Mouse (Mus musculus): ENCODE measurements at regions not wholly inside any gene's neighbourhood (a gene's known extent, or its start where the extent isn't known, plus 50 kb on each side); places are given as distances from the start of the nearest gene placed in this dataset.

GRCm38 (mm10) chr12:92152922-92153235, 303.9 kb upstream of the Sel1l start:
- in situ Hi-C loops (cut with MboI, MseI), result no loop called here

- in situ Hi-C loops (cut with MboI, MseI), result no loop called here
Measured at GRCm38 (mm10) chr12:92152043-92152921, 303.3 kb upstream of the Sel1l start.

- in situ Hi-C loops (cut with MboI, MseI), result no loop called here
Measured at GRCm38 (mm10) chr12:92137539-92137938, 288.6 kb upstream of the Sel1l start.

GRCm38 (mm10) chr12:92127648-92128047, 278.7 kb upstream of the Sel1l start:
- in situ Hi-C loops (cut with MboI, MseI), result no loop called here

GRCm38 (mm10) chr12:92120164-92120815, 271.3 kb upstream of the Sel1l start:
- in situ Hi-C loops (cut with MboI, MseI), result no loop called here

- in situ Hi-C loops (cut with MboI, MseI), result no loop called here
Measured at GRCm38 (mm10) chr12:92109615-92110014, 260.7 kb upstream of the Sel1l start.

GRCm38 (mm10) chr12:92100080-92100479, 251.1 kb upstream of the Sel1l start:
- in situ Hi-C loops (cut with MboI, MseI), result no loop called here

- in situ Hi-C loops (cut with MboI, MseI), result no loop called here
Measured at GRCm38 (mm10) chr12:92092794-92093365, 243.9 kb upstream of the Sel1l start.

GRCm38 (mm10) chr12:92073209-92073608, 224.3 kb upstream of the Sel1l start:
- in situ Hi-C loops (cut with MboI, MseI), result no loop called here

- in situ Hi-C loops (cut with MboI, MseI), result no loop called here
Measured at GRCm38 (mm10) chr12:92062731-92063130, 213.8 kb upstream of the Sel1l start.

GRCm38 (mm10) chr12:92040481-92040880, 191.5 kb upstream of the Sel1l start:
- in situ Hi-C loops (cut with MboI, MseI), result no loop called here

- in situ Hi-C loops (cut with MboI, MseI), result no loop called here
Measured at GRCm38 (mm10) chr12:92029192-92029591, 180.2 kb upstream of the Sel1l start.

GRCm38 (mm10) chr12:92028354-92028753, 179.4 kb upstream of the Sel1l start:
- in situ Hi-C loops (cut with MboI, MseI), result no loop called here

- in situ Hi-C loops (cut with MboI, MseI), result no loop called here
Measured at GRCm38 (mm10) chr12:92024461-92025218, 175.7 kb upstream of the Sel1l start.

- in situ Hi-C loops (cut with MboI, MseI), result no loop called here
Measured at GRCm38 (mm10) chr12:92019593-92020224, 170.8 kb upstream of the Sel1l start.

- in situ Hi-C loops (cut with MboI, MseI), result no loop called here
Measured at GRCm38 (mm10) chr12:92015373-92015772, 166.4 kb upstream of the Sel1l start.

- in situ Hi-C loops (cut with MboI, MseI), result no loop called here
Measured at GRCm38 (mm10) chr12:92013979-92014378, 165.0 kb upstream of the Sel1l start.

GRCm38 (mm10) chr12:92013244-92013643, 164.3 kb upstream of the Sel1l start:
- in situ Hi-C loops (cut with MboI, MseI), result no loop called here

GRCm38 (mm10) chr12:92004391-92005094, 155.6 kb upstream of the Sel1l start:
- in situ Hi-C loops (cut with MboI, MseI), result no loop called here

- in situ Hi-C loops (cut with MboI, MseI), result no loop called here
Measured at GRCm38 (mm10) chr12:91999031-91999430, 150.1 kb upstream of the Sel1l start.

- in situ Hi-C loops (cut with MboI, MseI), result no loop called here
Measured at GRCm38 (mm10) chr12:91997404-91997803, 148.4 kb upstream of the Sel1l start.
